Mouse (Mus musculus) layer of hippocampus, postnatal 14 days (tissue): ENCODE measurements at regions not wholly inside any gene's neighbourhood (a gene's known extent, or its start where the extent isn't known, plus 50 kb on each side); places are given as distances from the start of the nearest gene placed in this dataset.
A peak's percentile ranks its signal among the peaks of the same experiment; 100 is the strongest.

Experiments used
- DNase-seq, 2 experiments: peaks; one replicate each; pipeline ENCODE4 v3.0.0; 2021 to 2022; ENCODE audit warnings: low spot score in 2 of 2, mixed read lengths in 1 of 2

- no peak for DNase-seq
Measured at GRCm38 (mm10) chr15:49335523-49336040, 4549.1 kb upstream of the Gm7489 start.

GRCm38 (mm10) chr15:49347029-49347428, 4537.7 kb upstream of the Gm7489 start:
- no peak for DNase-seq

DNA sequence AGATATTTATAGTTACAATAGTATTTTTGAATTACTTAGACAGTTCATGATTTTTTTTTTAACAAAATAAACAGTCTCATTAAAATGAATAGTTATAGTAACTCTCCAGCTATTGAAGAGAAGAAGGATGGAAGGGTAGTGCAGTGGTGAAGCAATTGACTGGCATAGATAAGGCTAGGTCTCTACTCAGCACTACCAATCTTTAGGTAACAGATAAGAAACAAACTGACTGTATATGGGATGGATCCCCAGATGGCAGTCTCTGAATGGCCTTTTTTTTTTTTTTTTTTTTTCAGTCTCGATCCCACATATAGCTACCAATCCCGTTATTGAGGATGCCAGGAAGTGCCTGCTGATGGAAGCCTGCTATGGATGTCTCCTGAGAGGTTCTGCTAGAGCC, 4528.6 kb upstream of the Gm7489 start:
- DNase-seq, result no peak

GRCm38 (mm10) chr15:49395966-49396365, 4488.7 kb upstream of the Gm7489 start:
- DNase-seq, result peak in 1 of 2 experiments; percentile 2

DNA sequence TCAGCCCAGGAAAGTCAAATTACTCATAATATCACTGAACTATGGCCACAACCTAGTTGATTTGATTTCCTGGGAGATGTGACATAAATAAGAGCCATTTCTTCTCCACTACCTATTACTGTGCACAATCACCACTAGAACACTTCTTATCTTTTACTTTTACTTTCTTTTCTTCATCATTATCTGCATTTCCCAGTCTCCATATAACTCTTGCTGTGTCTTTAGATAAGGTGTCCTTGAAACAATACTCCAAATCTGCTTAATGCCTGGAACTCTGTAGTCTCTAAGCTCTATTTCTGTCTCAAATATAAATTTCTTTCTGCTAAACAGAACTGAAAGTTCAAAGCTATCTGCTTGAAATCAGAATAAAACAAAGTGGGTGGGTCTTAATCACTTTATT, 4471.0 kb upstream of the Gm7489 start:
- DNase-seq, result no peak

DNA sequence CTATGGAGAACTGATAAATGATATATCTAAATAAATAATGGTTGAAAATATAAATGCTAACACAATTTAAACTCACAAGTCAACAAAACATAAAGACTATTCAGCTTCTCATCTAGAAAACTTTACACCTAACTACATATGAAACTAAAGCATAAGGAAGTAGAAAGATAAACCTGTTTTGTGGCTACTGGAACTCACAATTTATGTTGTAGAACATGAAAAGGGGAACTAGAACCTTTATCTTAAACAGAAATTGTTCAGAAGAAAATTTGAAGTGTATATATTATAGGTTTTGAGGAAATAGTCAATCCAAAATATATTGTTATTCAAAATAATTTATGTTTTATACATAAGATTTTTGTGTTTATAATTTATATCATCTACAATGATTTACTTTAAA, 4433.4 kb upstream of the Gm7489 start:
- DNase-seq, result no peak

- DNase-seq, result no peak
Measured at GRCm38 (mm10) chr15:49484582-49484981, 4400.1 kb upstream of the Gm7489 start.

- DNase-seq, result no peak
Measured at GRCm38 (mm10) chr15:49492836-49493235, 4391.9 kb upstream of the Gm7489 start.

DNA sequence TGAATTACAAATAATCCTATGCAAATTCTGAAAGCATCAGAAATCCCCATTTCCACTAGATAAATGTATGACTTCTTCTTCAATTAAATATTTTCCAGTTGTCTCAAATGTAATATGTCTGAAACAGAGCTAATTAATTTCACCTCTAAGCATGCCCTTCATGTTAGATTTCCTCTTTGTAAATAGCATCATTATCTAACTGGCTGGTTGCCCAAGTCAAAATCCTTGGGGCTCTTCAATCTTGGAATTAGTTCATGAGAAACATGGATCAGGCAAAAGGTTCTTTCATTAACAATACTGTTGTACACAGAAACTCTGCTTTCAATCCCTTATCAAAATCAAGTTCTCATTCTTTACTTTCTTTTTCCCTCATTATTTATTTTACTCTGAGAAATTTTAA, 4382.9 kb upstream of the Gm7489 start:
- DNase-seq, result no peak
